Mouse (Mus musculus): Measurements from ENCODE around the gene Smarcc2. TPM values are rescaled to one million over a fixed set of nuclear protein-coding genes. Genes with fewer than 3 reads are reported as not detected.
A peak's percentile ranks its signal among the peaks of the same experiment; 100 is the strongest.

Gene Smarcc2
- total and polyA plus RNA-seq, 2 experiments from 2014 or later, result 32.9 to 40.8 TPM

- TF ChIP-seq CTCF (IDR thresholded peaks at IDR 0.05; ENCODE audit: low read depth) (no peak), EP300 (IDR thresholded peaks at IDR 0.05; ENCODE audit: low read depth) (no peak)
- WGBS, result under 1% methylated on average over 29 of the region's 29 CpGs
- Histone ChIP-seq H3K27me3 (ENCODE audit: control insufficient read depth, insufficient read depth, low read length) (no peaks in the 10 kb centered on the region), H3K36me3 (replicated peaks; ENCODE audit: control insufficient read depth, insufficient read depth, low read length) (peaks cover 20% of the 10 kb centered on the region), H3K4me3 (ENCODE audit: low read depth, low read length) (peak overlapping the region; percentile 81), H3K4me2 (ENCODE audit: low read depth, low read length) (peak overlapping the region; percentile 65), H3K9ac (replicated peaks; ENCODE audit: low read depth, low read length) (peak overlapping the region; percentile 89), H3K27ac (ENCODE audit: low read depth) (peak overlapping the region; percentile 85), H3K4me1 (ENCODE audit: control insufficient read depth, insufficient read depth) (peaks cover 8% of the 10 kb centered on the region; the same call in 1 of the 2 replicates), H3K9me3 (replicated peaks; ENCODE audit: control insufficient read depth, low read length) (no peaks in the 10 kb centered on the region)
- ATAC-seq (ENCODE audit: insufficient read depth, low read depth) (peak; percentile 64), DNase-seq (ENCODE audit: low spot score) (peak; percentile 31)
Measured at GRCm38 (mm10) chr10:128458348-128458718, 715 bp upstream of the Smarcc2 start.

GRCm38 (mm10) chr10:128459409-128460269 is 591 bp downstream of the Smarcc2 start:
- no peak for TF ChIP-seq CTCF (IDR thresholded peaks at IDR 0.05; ENCODE audit: low read depth)
- no peak for TF ChIP-seq EP300 (IDR thresholded peaks at IDR 0.05; ENCODE audit: low read depth)
- peak overlapping the region; percentile 81 for H3K4me3 ChIP-seq (ENCODE audit: low read depth, low read length)
- DNase-seq (ENCODE audit: low spot score) (no peak), ATAC-seq (ENCODE audit: insufficient read depth, low read depth) (peak; percentile 51)
- peaks cover 8% of the 10 kb centered on the region; the same call in 1 of the 2 replicates for H3K4me1 ChIP-seq (ENCODE audit: control insufficient read depth, insufficient read depth)
- 3% methylated on average over 37 of the region's 67 CpGs for WGBS
- H3K27ac ChIP-seq (ENCODE audit: low read depth), result peak overlapping the region; percentile 85
- no peaks in the 10 kb centered on the region for H3K9me3 ChIP-seq (replicated peaks; ENCODE audit: control insufficient read depth, low read length)
- peaks cover 33% of the 10 kb centered on the region for H3K36me3 ChIP-seq (replicated peaks; ENCODE audit: control insufficient read depth, insufficient read depth, low read length)
- peak overlapping the region; percentile 89 for H3K9ac ChIP-seq (replicated peaks; ENCODE audit: low read depth, low read length)
- H3K27me3 ChIP-seq (ENCODE audit: control insufficient read depth, insufficient read depth, low read length), result no peaks in the 10 kb centered on the region
- H3K4me2 ChIP-seq (ENCODE audit: low read depth, low read length), result peak overlapping the region; percentile 65

- peak overlapping the region; percentile 85; the same call in 1 of the 2 replicates for H3K27ac ChIP-seq (ENCODE audit: low read depth)
- no peaks in the 10 kb centered on the region for H3K9me3 ChIP-seq (replicated peaks; ENCODE audit: control insufficient read depth, low read length)
- no peak for ATAC-seq (ENCODE audit: insufficient read depth, low read depth)
- no peaks in the 10 kb centered on the region for H3K27me3 ChIP-seq (ENCODE audit: control insufficient read depth, insufficient read depth, low read length)
- DNase-seq (ENCODE audit: low spot score), result no peak
- peak overlapping the region; percentile 81 for H3K4me3 ChIP-seq (ENCODE audit: low read depth, low read length)
- TF ChIP-seq CTCF (IDR thresholded peaks at IDR 0.05; ENCODE audit: low read depth) (no peak), EP300 (IDR thresholded peaks at IDR 0.05; ENCODE audit: low read depth) (no peak)
- peak overlapping the region; percentile 65 for H3K4me2 ChIP-seq (ENCODE audit: low read depth, low read length)
- peak overlapping the region; percentile 89; the same call in 1 of the 2 replicates for H3K9ac ChIP-seq (replicated peaks; ENCODE audit: low read depth, low read length)
- WGBS, result 4% methylated on average over 5 of the region's 5 CpGs
- H3K4me1 ChIP-seq (ENCODE audit: control insufficient read depth, insufficient read depth), result peaks cover 8% of the 10 kb centered on the region; the same call in 1 of the 2 replicates
- peaks cover 39% of the 10 kb centered on the region for H3K36me3 ChIP-seq (replicated peaks; ENCODE audit: control insufficient read depth, insufficient read depth, low read length)
Measured at GRCm38 (mm10) chr10:128460270-128460630, 1.2 kb downstream of the Smarcc2 start.

GRCm38 (mm10) chr10:128474366-128474765 is 15.3 kb downstream of the Smarcc2 start:
- DNase-seq (ENCODE audit: low spot score) (no peak), ATAC-seq (ENCODE audit: insufficient read depth, low read depth) (no peak)
- peaks cover 95% of the 10 kb centered on the region for H3K36me3 ChIP-seq (replicated peaks; ENCODE audit: control insufficient read depth, insufficient read depth, low read length)
- H3K4me2 ChIP-seq (ENCODE audit: low read depth, low read length), result no peak overlapping the region
- H3K4me1 ChIP-seq (ENCODE audit: control insufficient read depth, insufficient read depth), result no peaks in the 10 kb centered on the region
- 87% methylated on average over 12 of the region's 12 CpGs for WGBS
- H3K9ac ChIP-seq (replicated peaks; ENCODE audit: low read depth, low read length), result no peak overlapping the region
- no peak overlapping the region for H3K4me3 ChIP-seq (ENCODE audit: low read depth, low read length)
- H3K27ac ChIP-seq (ENCODE audit: low read depth), result no peak overlapping the region
- H3K9me3 ChIP-seq (replicated peaks; ENCODE audit: control insufficient read depth, low read length), result no peaks in the 10 kb centered on the region
- TF ChIP-seq CTCF (IDR thresholded peaks at IDR 0.05; ENCODE audit: low read depth) (no peak), EP300 (IDR thresholded peaks at IDR 0.05; ENCODE audit: low read depth) (no peak)
- no peaks in the 10 kb centered on the region for H3K27me3 ChIP-seq (ENCODE audit: control insufficient read depth, insufficient read depth, low read length)

- no peak overlapping the region for H3K4me2 ChIP-seq (ENCODE audit: low read depth, low read length)
- H3K27me3 ChIP-seq (ENCODE audit: control insufficient read depth, insufficient read depth, low read length), result no peaks in the 10 kb centered on the region
- H3K27ac ChIP-seq (ENCODE audit: low read depth), result no peak overlapping the region
- no peak for ATAC-seq (ENCODE audit: insufficient read depth, low read depth)
- TF ChIP-seq EP300 (IDR thresholded peaks at IDR 0.05; ENCODE audit: low read depth) (no peak), CTCF (IDR thresholded peaks at IDR 0.05; ENCODE audit: low read depth) (no peak)
- H3K9ac ChIP-seq (replicated peaks; ENCODE audit: low read depth, low read length), result no peak overlapping the region
- DNase-seq (ENCODE audit: low spot score), result no peak
- peaks cover 96% of the 10 kb centered on the region for H3K36me3 ChIP-seq (replicated peaks; ENCODE audit: control insufficient read depth, insufficient read depth, low read length)
- H3K4me1 ChIP-seq (ENCODE audit: control insufficient read depth, insufficient read depth), result peaks cover 16% of the 10 kb centered on the region
- WGBS, result 73% methylated on average over 7 of the region's 7 CpGs
- H3K4me3 ChIP-seq (ENCODE audit: low read depth, low read length), result no peak overlapping the region
- no peaks in the 10 kb centered on the region for H3K9me3 ChIP-seq (replicated peaks; ENCODE audit: control insufficient read depth, low read length)
Measured at GRCm38 (mm10) chr10:128486370-128486769, 27.3 kb downstream of the Smarcc2 start.

All from heart, postnatal 0 days (tissue).